Mouse (Mus musculus) neural tube, embryonic 12.5 days (tissue): ENCODE results near the gene Fchsd2. TPM values are rescaled to one million over a fixed set of nuclear protein-coding genes. Genes with fewer than 3 reads are reported as not detected.

Source experiments
- ATAC-seq: fragments of 200-750 bp; cut with Nextera tagmentation; 2 replicates; pipeline ENCODE4 v1.8.0; 2017; ENCODE audit warnings: low read depth, mild to moderate bottlenecking, moderate TSS enrichment, moderate library complexity; ENCODE audit not compliant: low FRiP score
- H3K27ac ChIP-seq: fragments of 300-500 bp; sonication (generic); 2 replicates; pipeline ENCODE4 v1.5.1; 2016
- H3K27me3 ChIP-seq: fragments of 300-500 bp; sonication (generic); replicated peaks from 2 replicates; pipeline ENCODE4 v1.6.1; 2016; ENCODE audit warnings: mild to moderate bottlenecking
- H3K36me3 ChIP-seq: fragments of 300-500 bp; sonication (generic); 2 replicates; pipeline ENCODE4 v1.6.1; 2016; ENCODE audit warnings: mild to moderate bottlenecking
- H3K4me1 ChIP-seq: fragments of 300-500 bp; sonication (generic); 2 replicates; pipeline ENCODE4 v1.6.1; 2016
- H3K4me2 ChIP-seq: fragments of 300-500 bp; sonication (generic); replicated peaks from 2 replicates; pipeline ENCODE4 v1.6.1; 2016; ENCODE audit warnings: mild to moderate bottlenecking
- H3K4me3 ChIP-seq: fragments of 300-500 bp; sonication (generic); 2 replicates; pipeline ENCODE4 v1.5.1; 2016
- H3K9ac ChIP-seq: fragments of 300-500 bp; sonication (generic); 2 replicates; pipeline ENCODE4 v1.6.1; 2016; ENCODE audit warnings: mild to moderate bottlenecking
- H3K9me3 ChIP-seq: fragments of 300-500 bp; sonication (generic); 2 replicates; pipeline ENCODE4 v1.6.1; 2016; ENCODE audit warnings: mild to moderate bottlenecking
- WGBS: fragments of 180-500 bp; shearing (Covaris S2); methylation state at CpG from one replicate; pipeline ENCODE4 v1.1.7; 2016; 5-methylcytosine and 5-hydroxymethylcytosine counted together
- polyA plus RNA-seq: library from polyadenylated mRNA; unstranded; fragments of >200 nt; fragmentation: Nextera tagmentation; extraction: Ambion mirVana; gene quantifications from 2 replicates; pipeline ENCODE4 v1.2.1, GENCODE M21; 2016

Fchsd2 gene
- polyA plus RNA-seq, 1 experiment from 2014 or later = 36.5 TPM

GRCm38 (mm10) chr7:101063523-101063922 is 29.1 kb upstream of the Fchsd2 start:
- 89% methylated on average over 10 of the region's 10 CpGs for WGBS
- Histone ChIP-seq H3K9ac (no peak overlapping the region), H3K4me3 (no peak overlapping the region), H3K4me2 (no peak overlapping the region), H3K36me3 (no peaks in the 10 kb centered on the region), H3K9me3 (no peaks in the 10 kb centered on the region), H3K4me1 (no peaks in the 10 kb centered on the region), H3K27ac (no peak overlapping the region), H3K27me3 (no peaks in the 10 kb centered on the region)
- no peak for ATAC-seq

DNA sequence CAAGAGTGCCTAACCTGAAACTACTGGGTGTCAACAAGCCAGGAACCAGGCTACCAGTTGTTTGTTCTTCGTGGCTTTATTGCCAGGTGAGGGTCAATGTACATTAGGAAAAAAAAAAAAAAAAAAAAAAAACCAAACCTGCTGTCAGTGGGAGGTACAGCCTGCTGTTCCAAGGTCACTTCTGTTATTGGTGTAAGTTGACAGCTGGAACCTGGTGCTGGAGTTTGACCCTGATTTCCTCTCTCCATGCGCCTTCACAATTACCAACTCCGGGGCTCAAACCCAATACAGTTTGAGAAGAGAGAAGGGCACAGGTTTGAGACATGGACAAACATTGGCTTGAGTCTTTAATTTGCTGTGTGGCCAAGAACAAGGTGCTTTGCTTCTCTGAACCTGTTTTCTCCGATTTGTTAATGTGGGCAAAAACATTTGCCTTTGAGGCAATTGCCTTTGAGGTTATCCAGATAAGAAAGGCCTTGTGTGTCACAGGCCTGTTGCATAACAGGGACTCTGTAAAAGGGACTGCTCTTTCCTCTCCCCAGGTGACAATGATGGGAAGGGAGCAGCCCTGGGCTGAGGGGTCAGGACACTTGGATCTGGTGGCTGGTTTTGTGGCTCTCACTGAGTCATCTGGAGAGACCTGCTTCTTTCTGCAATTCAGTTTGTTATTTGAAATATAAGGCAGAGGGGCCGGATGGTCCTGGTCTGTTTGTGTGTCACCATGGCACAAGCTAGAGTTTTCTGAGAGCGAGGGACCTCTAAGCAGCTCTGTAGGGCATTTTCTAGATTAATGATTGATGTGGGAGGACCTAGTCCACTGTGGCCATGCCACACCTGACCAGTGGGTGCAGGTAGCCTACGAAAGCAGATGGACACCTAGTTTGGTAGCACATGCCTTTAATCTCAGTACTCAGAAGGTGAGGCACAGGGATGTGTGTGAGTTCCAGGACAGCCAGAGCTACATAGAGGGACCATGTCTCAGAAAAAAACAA is 27.7 kb upstream of the Fchsd2 start:
- no peak overlapping the region for H3K27ac ChIP-seq
- H3K36me3 ChIP-seq = no peaks in the 10 kb centered on the region
- no peak overlapping the region for H3K4me2 ChIP-seq
- no peaks in the 10 kb centered on the region for H3K9me3 ChIP-seq
- H3K4me3 ChIP-seq = no peak overlapping the region
- H3K27me3 ChIP-seq = no peaks in the 10 kb centered on the region
- H3K9ac ChIP-seq = no peak overlapping the region
- no peaks in the 10 kb centered on the region for H3K4me1 ChIP-seq
- no peak for ATAC-seq
- WGBS = 89% methylated on average over 7 of the region's 7 CpGs

DNA sequence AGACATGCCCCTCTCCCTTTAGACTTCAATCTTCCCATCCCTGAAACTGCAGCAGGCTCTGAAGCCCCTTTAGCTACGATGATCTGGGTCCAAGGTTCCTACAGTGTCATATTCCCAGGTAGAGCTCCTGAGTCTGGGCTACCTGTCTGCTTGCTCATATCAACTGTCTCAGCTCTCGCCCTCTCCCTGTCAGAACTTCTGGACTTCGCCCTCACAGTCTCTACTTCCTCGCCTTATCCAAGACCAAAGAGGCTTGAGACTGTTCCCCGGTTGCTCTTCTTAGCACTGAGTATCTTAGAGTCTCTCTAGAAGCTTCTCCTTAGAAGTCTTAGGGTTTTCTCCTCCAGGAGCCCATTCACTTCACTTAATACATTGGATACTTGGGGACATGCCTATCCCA is 26.7 kb upstream of the Fchsd2 start:
- Histone ChIP-seq H3K4me1 (no peaks in the 10 kb centered on the region), H3K4me2 (no peak overlapping the region), H3K36me3 (no peaks in the 10 kb centered on the region), H3K9ac (no peak overlapping the region), H3K4me3 (no peak overlapping the region), H3K27me3 (no peaks in the 10 kb centered on the region), H3K9me3 (no peaks in the 10 kb centered on the region), H3K27ac (no peak overlapping the region)
- 91% methylated on average over 5 of the region's 5 CpGs for WGBS
- ATAC-seq = no peak

- Histone ChIP-seq H3K4me3 (no peak overlapping the region), H3K9ac (no peak overlapping the region), H3K36me3 (no peaks in the 10 kb centered on the region), H3K9me3 (no peaks in the 10 kb centered on the region), H3K27ac (no peak overlapping the region), H3K4me1 (no peaks in the 10 kb centered on the region), H3K4me2 (no peak overlapping the region), H3K27me3 (no peaks in the 10 kb centered on the region)
- 78% methylated on average over 3 of the region's 3 CpGs for WGBS
- ATAC-seq = no peak
These were observed 25.9 kb upstream of the Fchsd2 start for GRCm38 (mm10) chr7:101066650-101067346.

DNA sequence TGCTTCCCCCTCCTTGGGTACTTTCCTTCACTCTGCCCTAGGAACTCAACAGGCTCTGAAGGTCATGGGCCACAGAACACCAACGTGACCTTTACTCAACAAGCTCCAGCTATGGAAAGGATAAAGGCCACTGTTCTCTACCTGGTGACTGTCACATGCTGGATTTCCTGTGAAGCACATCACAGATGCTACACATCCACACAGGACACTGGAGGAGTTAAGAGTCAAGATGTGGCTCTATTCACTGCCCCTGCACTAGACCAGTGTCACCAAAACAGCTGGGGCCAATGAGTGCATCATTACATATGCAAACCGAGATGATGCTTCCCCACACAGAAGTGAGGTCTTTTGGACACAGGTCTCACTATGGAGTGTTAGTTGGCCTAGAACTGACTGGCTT is 25.1 kb upstream of the Fchsd2 start:
- Histone ChIP-seq H3K9ac (no peak overlapping the region), H3K27ac (no peak overlapping the region), H3K4me2 (no peak overlapping the region), H3K27me3 (no peaks in the 10 kb centered on the region), H3K9me3 (no peaks in the 10 kb centered on the region), H3K36me3 (no peaks in the 10 kb centered on the region), H3K4me1 (no peaks in the 10 kb centered on the region), H3K4me3 (no peak overlapping the region)
- ATAC-seq = no peak
- WGBS = 83% methylated on average over 2 of the region's 2 CpGs

GRCm38 (mm10) chr7:101069271-101069670 is 23.4 kb upstream of the Fchsd2 start:
- Histone ChIP-seq H3K4me2 (no peak overlapping the region), H3K27ac (no peak overlapping the region), H3K4me1 (no peaks in the 10 kb centered on the region), H3K9ac (no peak overlapping the region), H3K36me3 (no peaks in the 10 kb centered on the region), H3K27me3 (no peaks in the 10 kb centered on the region), H3K9me3 (no peaks in the 10 kb centered on the region), H3K4me3 (no peak overlapping the region)
- ATAC-seq = no peak
- WGBS = 86% methylated on average over 6 of the region's 6 CpGs

GRCm38 (mm10) chr7:101070406-101070805 is 22.3 kb upstream of the Fchsd2 start:
- Histone ChIP-seq H3K9ac (no peak overlapping the region), H3K27me3 (no peaks in the 10 kb centered on the region), H3K27ac (no peak overlapping the region), H3K9me3 (no peaks in the 10 kb centered on the region), H3K4me1 (no peaks in the 10 kb centered on the region), H3K4me3 (no peak overlapping the region), H3K36me3 (no peaks in the 10 kb centered on the region), H3K4me2 (no peak overlapping the region)
- 46% methylated on average over 4 of the region's 4 CpGs for WGBS
- ATAC-seq = no peak

DNA sequence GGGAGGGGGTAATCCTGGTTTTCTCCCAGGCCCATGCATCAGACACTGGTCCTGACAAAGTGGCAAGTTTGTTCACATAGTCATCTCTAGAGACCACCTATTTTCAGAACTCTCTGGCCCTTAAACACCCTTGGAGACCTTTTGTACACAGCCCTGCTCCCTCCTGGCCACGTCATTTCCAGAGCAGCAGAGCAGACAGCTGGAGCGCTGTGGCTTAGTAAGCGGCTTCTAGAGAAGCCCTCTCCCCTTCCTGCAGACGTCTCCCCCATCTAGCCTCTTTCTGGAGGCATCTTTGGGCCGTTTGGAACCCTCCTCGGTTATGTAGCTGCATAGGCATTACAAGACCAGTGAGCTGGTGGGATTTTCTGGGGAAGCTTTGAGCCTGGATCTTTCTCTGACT is 21.6 kb upstream of the Fchsd2 start:
- Histone ChIP-seq H3K27ac (no peak overlapping the region), H3K9me3 (no peaks in the 10 kb centered on the region), H3K27me3 (no peaks in the 10 kb centered on the region), H3K4me1 (no peaks in the 10 kb centered on the region), H3K4me2 (no peak overlapping the region), H3K4me3 (no peak overlapping the region), H3K9ac (no peak overlapping the region), H3K36me3 (no peaks in the 10 kb centered on the region)
- 61% methylated on average over 6 of the region's 6 CpGs for WGBS
- no peak for ATAC-seq

GRCm38 (mm10) chr7:101072123-101072740 is 20.4 kb upstream of the Fchsd2 start:
- H3K27me3 ChIP-seq = no peaks in the 10 kb centered on the region
- H3K4me3 ChIP-seq = no peak overlapping the region
- H3K9ac ChIP-seq = no peak overlapping the region
- H3K4me1 ChIP-seq = no peaks in the 10 kb centered on the region
- no peak for ATAC-seq
- H3K36me3 ChIP-seq = no peaks in the 10 kb centered on the region
- H3K4me2 ChIP-seq = no peak overlapping the region
- no peaks in the 10 kb centered on the region for H3K9me3 ChIP-seq
- H3K27ac ChIP-seq = no peak overlapping the region
- WGBS = 84% methylated on average over 12 of the region's 12 CpGs

DNA sequence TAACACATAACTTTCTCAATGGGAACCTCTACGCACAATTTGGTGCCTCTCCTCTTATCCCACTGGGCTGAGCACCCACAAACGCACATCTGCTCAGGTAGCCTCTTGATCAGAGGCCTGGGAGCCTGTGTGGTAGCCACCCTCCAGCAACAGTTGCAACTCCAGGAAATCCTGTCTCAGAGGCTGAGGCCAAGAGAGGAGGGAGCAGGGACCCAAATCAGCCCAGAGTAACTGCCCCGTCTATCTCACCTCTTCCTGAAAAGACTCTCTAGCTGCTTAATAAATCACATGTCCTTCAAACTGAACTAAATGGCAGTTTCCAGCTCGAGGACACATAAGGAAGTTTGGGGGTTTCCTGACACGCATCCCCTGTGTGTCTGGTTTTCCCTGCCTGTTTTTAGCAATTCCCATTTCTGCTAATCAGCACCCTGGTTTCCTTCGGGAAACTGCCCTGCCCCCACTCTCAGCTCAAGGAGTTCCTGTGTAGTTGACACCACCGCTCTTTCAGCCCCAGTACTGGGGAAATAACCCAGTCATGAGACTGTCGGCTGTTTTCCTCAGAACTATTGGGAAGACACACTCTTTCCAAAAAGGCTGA is 18.4 kb upstream of the Fchsd2 start:
- no peak for ATAC-seq
- H3K9ac ChIP-seq = no peak overlapping the region
- 74% methylated on average over 8 of the region's 8 CpGs for WGBS
- H3K9me3 ChIP-seq = no peaks in the 10 kb centered on the region
- no peak overlapping the region for H3K4me3 ChIP-seq
- no peaks in the 10 kb centered on the region for H3K27me3 ChIP-seq
- no peak overlapping the region for H3K4me2 ChIP-seq
- no peak overlapping the region for H3K27ac ChIP-seq
- no peaks in the 10 kb centered on the region for H3K4me1 ChIP-seq
- H3K36me3 ChIP-seq = no peaks in the 10 kb centered on the region

GRCm38 (mm10) chr7:101083562-101084166 is 9.0 kb upstream of the Fchsd2 start:
- Histone ChIP-seq H3K4me3 (no peak overlapping the region), H3K36me3 (no peaks in the 10 kb centered on the region), H3K27me3 (no peaks in the 10 kb centered on the region), H3K9ac (no peak overlapping the region), H3K9me3 (no peaks in the 10 kb centered on the region), H3K27ac (no peak overlapping the region), H3K4me2 (no peak overlapping the region), H3K4me1 (no peaks in the 10 kb centered on the region)
- 62% methylated on average over 9 of the region's 9 CpGs for whole genome bisulfite sequencing
- no peak for ATAC-seq
